Mouse (Mus musculus) induced T-regulatory cell, adult 2 months (primary cell): ENCODE measurements around the gene Pgam2.

ENCODE experiments used
- DNase-seq: peaks from one replicate; pipeline ENCODE4 v3.0.0-alpha.2; 2012; ENCODE audit warnings: low read depth

The Pgam2 gene

DNA sequence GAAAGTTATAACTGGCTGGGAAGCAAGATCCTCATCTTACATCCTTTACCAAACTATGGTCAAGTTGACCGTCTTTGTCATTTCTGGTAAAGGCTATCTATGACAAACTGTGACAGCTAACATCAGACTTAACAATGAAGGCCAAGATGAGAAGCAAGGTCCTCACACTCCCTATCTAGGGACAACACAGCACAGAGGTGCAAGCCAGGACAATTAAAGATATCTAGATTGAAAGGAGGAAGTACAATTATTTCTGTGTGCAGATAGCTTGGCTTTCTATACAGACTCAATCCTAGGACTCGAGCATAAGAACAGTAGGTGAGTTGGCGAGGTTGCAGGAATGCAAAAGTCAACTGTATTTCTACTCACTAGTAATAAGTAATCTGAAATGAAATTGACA, 2.2 kb upstream of the Pgam2 start:
- DNase-seq: no peak

DNA sequence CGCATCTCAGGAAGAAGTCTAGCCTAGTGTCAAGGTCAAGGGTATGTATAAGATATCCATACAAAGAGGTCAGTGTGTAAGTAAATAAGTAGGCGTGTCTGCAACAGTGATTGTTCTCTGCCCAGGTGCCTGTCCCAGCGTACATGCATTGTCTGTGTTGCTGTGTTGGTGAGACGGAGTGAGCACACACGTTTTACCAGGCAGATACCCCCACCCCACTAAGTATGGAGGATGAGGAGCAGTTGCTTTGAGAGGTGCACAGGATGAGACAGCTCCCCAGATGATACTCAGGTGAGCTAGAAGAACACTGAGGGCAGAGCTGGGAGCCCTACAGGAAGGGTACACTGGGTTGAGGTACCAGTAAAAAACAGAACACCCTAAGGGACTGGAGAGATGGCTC, 641 bp upstream of the Pgam2 start:
- DNase-seq: no peak

- no peak for DNase-seq
Measured at GRCm38 (mm10) chr11:5802457-5803217, 896 bp downstream of the Pgam2 start.

- no peak for DNase-seq
Measured at GRCm38 (mm10) chr11:5802005-5802404, 1.5 kb downstream of the Pgam2 start.

GRCm38 (mm10) chr11:5801511-5801910, 2.0 kb downstream of the Pgam2 start:
- no peak for DNase-seq

GRCm38 (mm10) chr11:5799621-5800490, 3.7 kb downstream of the Pgam2 start:
- no peak for DNase-seq

GRCm38 (mm10) chr11:5797928-5798327, 5.6 kb downstream of the Pgam2 start:
- DNase-seq: no peak

DNA sequence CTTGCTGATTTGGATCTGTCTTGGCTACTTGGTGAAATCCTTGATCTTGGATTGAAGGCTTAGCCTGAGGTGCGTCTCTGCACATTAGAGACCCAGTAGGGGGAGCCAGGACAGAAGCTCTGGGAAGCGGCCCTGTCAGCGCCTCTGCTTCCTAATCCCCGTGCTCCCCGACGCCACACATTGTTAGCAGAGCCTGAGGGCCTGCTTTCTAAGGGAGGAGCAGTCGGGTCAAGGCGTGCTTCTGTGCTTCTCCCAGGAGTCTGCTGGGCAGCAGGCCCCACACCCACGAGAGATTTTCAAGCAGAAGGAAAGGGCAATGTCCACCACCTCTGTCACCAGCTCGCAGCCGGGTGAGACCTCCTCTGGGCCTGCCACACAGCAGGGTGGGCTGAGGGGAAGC, 6.2 kb downstream of the Pgam2 start:
- no peak for DNase-seq

DNA sequence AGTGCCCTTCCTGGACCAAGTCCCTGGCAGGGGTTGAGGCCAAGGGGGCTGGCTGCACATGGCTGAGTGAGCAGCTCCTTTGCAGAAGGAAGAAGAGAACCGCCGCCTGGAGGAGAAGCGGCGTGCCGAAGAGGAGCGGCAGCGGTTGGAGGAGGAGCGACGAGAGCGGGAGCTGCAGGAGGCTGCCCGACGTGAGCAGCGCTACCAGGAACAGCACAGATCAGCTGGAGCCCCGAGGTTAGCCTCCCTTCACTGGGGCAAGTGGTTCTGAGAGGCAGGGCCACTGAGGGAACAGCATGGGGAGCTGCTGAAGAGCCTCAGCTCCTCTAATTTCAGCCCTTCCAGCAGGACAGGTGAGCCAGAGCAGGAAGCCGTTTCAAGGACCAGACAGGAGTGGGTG, 6.6 kb downstream of the Pgam2 start:
- DNase-seq: no peak

GRCm38 (mm10) chr11:5795706-5796105, 7.8 kb downstream of the Pgam2 start:
- DNase-seq: no peak

DNA sequence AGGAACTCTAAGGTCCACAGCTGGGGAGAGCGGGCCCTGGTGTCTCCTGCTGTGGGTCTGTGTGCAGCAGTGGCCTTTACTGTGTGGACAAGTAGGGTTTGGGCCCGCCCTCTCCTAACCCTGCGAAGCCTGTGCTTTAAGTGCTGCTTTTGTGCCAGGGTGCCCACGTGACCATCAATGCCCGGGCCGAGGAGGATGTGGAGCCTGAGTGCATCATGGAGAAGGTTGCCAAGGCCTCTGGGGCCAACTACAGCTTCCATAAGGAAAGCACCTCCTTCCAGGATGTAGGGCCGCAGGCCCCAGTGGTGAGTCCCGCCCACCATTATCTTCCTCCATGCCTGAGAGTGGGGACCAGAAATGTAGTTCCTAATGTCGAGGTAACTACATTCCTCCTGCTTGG, 8.2 kb downstream of the Pgam2 start:
- DNase-seq: no peak

GRCm38 (mm10) chr11:5790431-5790830, 13.1 kb downstream of the Pgam2 start:
- no peak for DNase-seq

GRCm38 (mm10) chr11:5789754-5790333, 13.7 kb downstream of the Pgam2 start:
- DNase-seq: peak; percentile 38

- peak; percentile 80 for DNase-seq
Measured at GRCm38 (mm10) chr11:5789071-5789753, 14.3 kb downstream of the Pgam2 start.

DNA sequence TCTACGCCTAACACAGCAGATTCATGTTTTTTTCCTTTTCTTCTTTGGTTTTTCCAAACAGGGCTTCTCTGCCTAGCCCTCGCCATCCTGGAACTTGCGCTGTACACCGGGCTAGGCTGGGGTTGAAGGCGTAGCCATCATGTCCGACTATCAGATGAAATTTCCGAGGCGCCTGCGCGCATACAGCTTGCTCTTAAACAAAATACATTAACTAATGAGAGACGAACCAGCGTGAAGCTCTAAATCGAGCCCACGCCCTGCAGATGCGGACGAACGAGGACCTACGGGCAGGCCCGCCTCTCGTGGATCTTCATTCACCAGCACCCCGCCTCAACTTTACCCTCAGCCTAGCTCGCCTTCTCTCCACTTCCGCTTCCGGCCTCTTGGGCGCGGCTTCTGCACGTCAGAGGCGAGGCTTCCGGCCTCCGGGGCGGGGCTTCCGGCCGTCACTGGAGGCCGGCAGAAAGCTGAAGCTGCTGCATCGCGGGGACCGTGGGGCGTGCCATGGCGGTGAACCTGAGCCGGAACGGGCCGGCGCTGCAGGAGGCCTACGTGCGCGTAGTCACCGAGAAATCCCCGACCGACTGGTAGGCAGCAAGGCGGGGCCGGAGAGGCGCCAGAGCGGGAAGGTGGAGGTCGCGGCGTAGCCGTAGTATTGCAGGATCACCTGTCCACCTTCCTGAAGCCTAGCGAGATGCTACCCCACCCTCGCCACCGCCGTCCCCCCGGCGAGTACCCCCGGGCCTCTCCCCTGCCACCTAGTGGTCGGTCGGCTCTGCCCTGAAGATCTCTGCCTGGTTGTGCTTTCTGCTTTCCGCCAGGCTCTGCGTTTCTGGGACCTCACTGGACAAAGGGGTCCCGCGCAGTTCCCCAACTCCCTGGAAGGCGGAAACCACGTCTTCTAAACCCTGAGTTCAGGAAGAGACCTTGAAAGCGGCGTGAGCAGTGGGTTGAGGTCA, 15.2 kb downstream of the Pgam2 start, which contains the start of gene Dbnl:
Gene Dbnl (plus strand): TSS at position 433 of the 959 bp plus-strand sequence.
- DNase-seq: peak; percentile 99

DNA sequence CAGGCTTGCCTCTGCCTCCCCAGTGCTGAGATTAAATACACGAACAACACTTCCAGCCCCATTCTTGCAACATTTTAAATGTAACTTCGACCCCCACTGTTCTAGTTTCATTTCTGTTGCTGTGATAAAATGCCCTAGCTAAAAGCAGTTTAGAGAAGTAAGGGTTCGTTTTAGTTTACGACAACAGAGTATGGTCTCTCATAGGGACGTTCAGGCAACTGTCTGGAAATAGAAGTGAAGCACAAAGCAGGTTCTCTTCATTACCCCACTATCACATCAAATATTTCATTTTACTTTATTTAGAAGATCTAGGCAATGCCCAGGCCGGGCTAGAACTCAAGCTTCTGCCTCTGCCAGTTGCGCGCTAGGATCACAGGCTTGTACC, 15.9 kb downstream of the Pgam2 start:
- no peak for DNase-seq

- DNase-seq: no peak
Measured at GRCm38 (mm10) chr11:5785732-5786131, 17.8 kb downstream of the Pgam2 start.

- DNase-seq: no peak
Measured at GRCm38 (mm10) chr11:5782199-5782944, 21.2 kb downstream of the Pgam2 start.

DNA sequence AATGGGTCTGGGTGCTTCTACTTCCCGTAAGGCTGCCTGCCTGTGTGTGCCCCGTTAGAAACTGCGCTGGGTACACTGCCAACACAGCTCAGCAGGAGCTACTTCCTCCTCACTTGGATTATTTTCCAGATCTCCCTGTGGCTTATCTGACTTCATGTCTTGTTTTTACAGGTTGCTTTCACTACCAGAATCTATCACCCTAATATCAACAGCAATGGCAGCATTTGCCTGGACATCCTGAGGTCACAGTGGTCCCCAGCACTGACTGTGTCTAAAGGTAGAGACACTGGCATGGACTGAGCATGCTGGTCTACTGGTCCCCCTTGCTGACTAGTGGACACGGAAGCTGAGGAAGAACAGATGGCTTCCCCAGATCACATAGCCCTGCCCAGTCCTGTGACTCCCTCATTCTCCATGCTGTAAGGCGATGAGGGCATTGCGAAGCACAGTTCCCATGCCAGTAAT, 23.5 kb downstream of the Pgam2 start:
- no peak for DNase-seq

GRCm38 (mm10) chr11:5778481-5778880, 25.1 kb downstream of the Pgam2 start:
- DNase-seq: peak; percentile 54
